Mouse (Mus musculus) small intestine, adult 2 months (tissue): ENCODE measurements around the gene Hist1h2ac.

ENCODE experiments used
- CTCF ChIP-seq: fragments of 200-500 bp; IDR thresholded peaks from 2 replicates; pipeline ENCODE4 v1.5.1; 2012; ENCODE audit warnings: low read depth, mild to moderate bottlenecking, control low read depth, inconsistent platforms, low read length, moderate library complexity, mixed read lengths; ENCODE audit not compliant: insufficient replicate concordance, insufficient read length; ENCODE audit errors: extremely low read depth
- POLR2A ChIP-seq: fragments of 200-500 bp; IDR thresholded peaks from 2 replicates; pipeline ENCODE4 v1.6.1; 2012; ENCODE audit warnings: low read depth, mild to moderate bottlenecking, control low read depth, inconsistent platforms, low read length, moderate library complexity

DNA sequence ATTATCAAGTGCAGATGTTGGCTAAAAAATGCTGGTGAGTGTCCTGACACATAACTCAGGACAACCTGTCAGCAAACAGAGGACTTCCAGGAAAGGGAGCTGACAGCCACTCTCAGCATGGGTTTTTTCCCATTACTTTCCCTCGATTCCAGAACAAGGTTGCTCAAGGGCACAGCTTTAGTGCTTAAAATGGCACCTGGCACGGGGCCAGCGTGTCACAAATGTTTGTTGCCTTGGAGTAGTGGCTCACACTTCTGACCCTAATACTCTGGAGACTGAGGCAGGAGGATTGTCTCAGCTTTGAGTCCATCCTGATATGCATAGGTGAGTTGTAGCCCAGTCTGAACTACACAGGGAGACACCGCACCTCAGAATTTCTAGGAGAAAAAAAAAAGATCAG lies 24.9 kb upstream of the Hist1h2ac start:
- TF ChIP-seq POLR2A = no peak
- TF ChIP-seq CTCF = no peak
